Mouse (Mus musculus): ENCODE results near the gene Tmem110.

DNA sequence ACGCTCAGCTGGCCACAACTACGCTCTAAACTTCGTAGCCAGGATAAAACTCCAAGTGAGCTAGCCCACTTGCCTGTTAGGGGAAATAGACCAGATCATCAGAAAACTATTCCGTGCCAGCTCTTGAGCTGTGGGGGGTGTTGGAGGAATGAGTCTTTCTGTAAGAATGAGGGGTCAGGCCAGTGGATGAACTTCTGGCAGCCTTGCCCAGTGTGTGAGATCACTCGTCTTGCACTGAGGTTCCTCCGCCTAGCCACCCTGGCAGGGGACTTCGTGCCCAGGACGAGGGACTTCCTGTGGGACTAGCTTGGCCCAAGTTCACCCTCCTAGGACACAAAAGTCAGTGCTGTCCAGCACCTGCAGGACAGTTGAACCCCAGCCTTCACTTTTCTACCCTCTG lies 78.9 kb downstream of the Tmem110 start:
- TF ChIP-seq CTCF (IDR thresholded peaks at IDR 0.05; ENCODE audit: control insufficient read depth, insufficient read depth, insufficient read length) (no peak), MAX (IDR thresholded peaks at IDR 0.05) (no peak), CEBPB (IDR thresholded peaks at IDR 0.05; ENCODE audit: low read depth) (no peak), MYOG (IDR thresholded peaks at IDR 0.05; ENCODE audit: control insufficient read depth, extremely low read depth, insufficient read length) (no peak), USF1 (IDR thresholded peaks at IDR 0.05; ENCODE audit: low read depth) (no peak), MYOD1 (IDR thresholded peaks at IDR 0.05; ENCODE audit: control insufficient read depth, insufficient read length, low read depth) (no peak)

All from C2C12 (cell line).